8 mouse cellular contexts compared by ENCODE assay signal in genomic region chr8:122376365-122377231, GRCm38 (mm10). TPM values are rescaled to one million over a fixed set of nuclear protein-coding genes. Genes with fewer than 3 reads are reported as not detected.
DNase-seq lines count a peak whose midpoint lies in the region; ATAC-seq and TF ChIP-seq lines count a peak whose summit lies in the region.

Gene Zc3h18 (plus strand): TSS chr8:122376609.

- peak; percentile 63 for TF ChIP-seq CTCF in heart, adult 2 months (IDR thresholded peaks at IDR 0.05)

- H3K36me3 ChIP-seq in embryonic facial prominence, embryonic 14.5 days (ENCODE audit: control insufficient read depth, insufficient read depth, low read length) = peaks cover 13% of the 10 kb centered on the region; the same call in 1 of the 2 replicates
- peaks cover 6% of the 10 kb centered on the region; the same call in 1 of the 2 replicates for H3K36me3 ChIP-seq in heart, adult 2 months (ENCODE audit: control insufficient read depth, insufficient read depth, low read length)
- peaks cover 25% of the 10 kb centered on the region for H3K36me3 ChIP-seq in limb, embryonic 13.5 days
- peaks cover 3% of the 10 kb centered on the region; the same call in 1 of the 2 replicates for H3K36me3 ChIP-seq in midbrain, embryonic 16.5 days (ENCODE audit: control insufficient read depth, insufficient read depth, low read length)

- H3K9ac ChIP-seq in embryonic facial prominence, embryonic 14.5 days (ENCODE audit: low read depth, low read length) = peak within 1 kb of the TSS; percentile 90
- H3K9ac ChIP-seq in heart, adult 2 months (ENCODE audit: low read depth, low read length) = peak within 1 kb of the TSS; percentile 90
- H3K9ac ChIP-seq in limb, embryonic 13.5 days = peak within 1 kb of the TSS; percentile 90
- peak within 1 kb of the TSS; percentile 78 for H3K9ac ChIP-seq in midbrain, embryonic 16.5 days (ENCODE audit: low read depth, low read length)

- TF ChIP-seq POLR2A in heart, adult 2 months (IDR thresholded peaks at IDR 0.05; ENCODE audit: insufficient read depth, low read depth, low read length) = peak; percentile 88

- intact Hi-C loops in heart, adult 2 months (cut with DNase I) = loop anchor here (2.0 to 10.0 kb wide), 3 partner anchors 66 to 848 kb away; partner anchors contain the start of genes Cdk10, Ctu2, Mvd and Rnf166

- peaks cover 17% of the 10 kb centered on the region for H3K4me1 ChIP-seq in embryonic facial prominence, embryonic 14.5 days (ENCODE audit: control insufficient read depth, insufficient read depth, low read length)
- H3K4me1 ChIP-seq in heart, adult 2 months (ENCODE audit: control insufficient read depth, insufficient read depth, low read length) = peaks cover 3% of the 10 kb centered on the region; the same call in 1 of the 2 replicates
- peaks cover 25% of the 10 kb centered on the region for H3K4me1 ChIP-seq in limb, embryonic 13.5 days
- peaks cover 22% of the 10 kb centered on the region for H3K4me1 ChIP-seq in midbrain, embryonic 16.5 days (ENCODE audit: control insufficient read depth, insufficient read depth, low read length)

- peak within 1 kb of the TSS; percentile 82 for H3K4me3 ChIP-seq in embryonic facial prominence, embryonic 14.5 days (ENCODE audit: low read depth, low read length)
- peak within 1 kb of the TSS; percentile 60 for H3K4me3 ChIP-seq in heart, adult 2 months
- peak within 1 kb of the TSS; percentile 93 for H3K4me3 ChIP-seq in limb, embryonic 13.5 days
- peak within 1 kb of the TSS; percentile 93 for H3K4me3 ChIP-seq in midbrain, embryonic 16.5 days (ENCODE audit: low read depth, low read length)

- no peaks in the 10 kb centered on the region for H3K27me3 ChIP-seq in embryonic facial prominence, embryonic 14.5 days (replicated peaks; ENCODE audit: control insufficient read depth, insufficient read depth, low read length)
- H3K27me3 ChIP-seq in heart, adult 2 months (ENCODE audit: control insufficient read depth, insufficient read depth, low read length) = no peaks in the 10 kb centered on the region
- H3K27me3 ChIP-seq in limb, embryonic 13.5 days = no peaks in the 10 kb centered on the region
- no peaks in the 10 kb centered on the region for H3K27me3 ChIP-seq in midbrain, embryonic 16.5 days (ENCODE audit: control insufficient read depth, insufficient read depth, low read depth, low read length)

- peak; percentile 96 for DNase-seq in 3T3-L1 (ENCODE audit: low read depth, low spot score)
- peak; percentile 97 to 99 for DNase-seq in adrenal gland, postnatal 4 days (ENCODE audit: low spot score in 2 of 2)
- peak; percentile 99 for DNase-seq in embryonic facial prominence, embryonic 14.5 days (ENCODE audit: low spot score)
- DNase-seq in heart, adult 2 months = peak; percentile 99 to 100
- DNase-seq in kidney, adult 8-10 months = peak; percentile 99
- peak; percentile 98 to 100 for DNase-seq in spleen, postnatal 10 days (ENCODE audit: low spot score in 2 of 2)

- peak; percentile 54; the same call in 1 of the 2 replicates for TF ChIP-seq EP300 in heart, adult 2 months (IDR thresholded peaks at IDR 0.05; ENCODE audit: insufficient read depth, low read depth, low read length)

- peak within 1 kb of the TSS; percentile 96 for H3K27ac ChIP-seq in embryonic facial prominence, embryonic 14.5 days (replicated peaks; ENCODE audit: low read depth, low read length)
- H3K27ac ChIP-seq in heart, adult 2 months = peak within 1 kb of the TSS; percentile 93
- H3K27ac ChIP-seq in limb, embryonic 13.5 days = peak within 1 kb of the TSS; percentile 94
- H3K27ac ChIP-seq in midbrain, embryonic 16.5 days (ENCODE audit: low read length) = peak within 1 kb of the TSS; percentile 90

- WGBS in embryonic facial prominence, embryonic 14.5 days = 0% methylated on average over 56 of the region's 107 CpGs
- under 1% methylated on average over 106 of the region's 107 CpGs for WGBS in heart, adult 2 months
- WGBS in limb, embryonic 13.5 days = under 1% methylated on average over 93 of the region's 107 CpGs
- 0% methylated on average over 63 of the region's 107 CpGs for WGBS in midbrain, embryonic 16.5 days

- ATAC-seq in embryonic facial prominence, embryonic 14.5 days (ENCODE audit: low read depth) = peak; percentile 95
- peak; percentile 95 for ATAC-seq in limb, embryonic 13.5 days (ENCODE audit: low FRiP score, low read depth)
- peak; percentile 91 for ATAC-seq in midbrain, embryonic 16.5 days

- peaks cover 9% of the 10 kb centered on the region for H3K79me2 ChIP-seq in heart, adult 2 months (replicated peaks; ENCODE audit: control insufficient read depth, insufficient read depth, low read length)

- H3K9me3 ChIP-seq in embryonic facial prominence, embryonic 14.5 days (ENCODE audit: control insufficient read depth, low read length) = no peaks in the 10 kb centered on the region
- H3K9me3 ChIP-seq in limb, embryonic 13.5 days = no peaks in the 10 kb centered on the region
- no peaks in the 10 kb centered on the region for H3K9me3 ChIP-seq in midbrain, embryonic 16.5 days (replicated peaks; ENCODE audit: control insufficient read depth, low read length, poor library complexity, severe bottlenecking)

- H3K4me2 ChIP-seq in embryonic facial prominence, embryonic 14.5 days (ENCODE audit: low read depth, low read length) = peak within 1 kb of the TSS; percentile 81
- H3K4me2 ChIP-seq in limb, embryonic 13.5 days (replicated peaks) = peak within 1 kb of the TSS; percentile 90
- peak within 1 kb of the TSS; percentile 86 for H3K4me2 ChIP-seq in midbrain, embryonic 16.5 days (ENCODE audit: low read length)

RNA-seq across cellular contexts. Expression of gene Zc3h18, which starts in this region (rescaled TPM):
- 10 to 100 TPM; 48.9 to 52.0 TPM for total RNA-seq in adrenal gland, postnatal 4 days (2021)
- 30.9 and 31.6 TPM in 2 replicates for polyA plus RNA-seq in embryonic facial prominence, embryonic 14.5 days (2014; fragmentation: Nextera tagmentation; extraction: Ambion mirVana)
- total RNA-seq in heart, adult 2 months (2021) = 10 to 100 TPM; 21.8 to 22.1 TPM
- 11.2 and 15.8 TPM in 2 replicates for polyA plus RNA-seq in heart, adult 2 months (2012; rRNA removed)
- polyA plus RNA-seq in limb, embryonic 13.5 days (2015; fragmentation: Nextera tagmentation; extraction: Ambion mirVana) = 59.2 and 59.9 TPM in 2 replicates
- 30.8 and 37.7 TPM in 2 replicates for polyA plus RNA-seq in midbrain, embryonic 16.5 days (2015; fragmentation: Nextera tagmentation; extraction: Ambion mirVana)

Comparison
In these comparisons a context has a peak if more than half of its experiments do, and no peak if none do; other contexts are left out.
1. Peak in every context shown above with its lines: DNase-seq, ATAC-seq, H3K4me3 ChIP-seq and H3K27ac ChIP-seq.